23 mouse cellular contexts compared by ENCODE assay signal in genomic region chr19:50489786-50490185, GRCm38 (mm10).
DNase-seq lines count a peak whose midpoint lies in the region; ATAC-seq lines count a peak whose summit lies in the region.
"Had no signal": no experiment of that assay in that cellular context is flagged by ENCODE, and none has a peak within 500 bp of the region (broad histone marks: within the 10 kb centered on the region; RNA-seq: fewer than 3 reads in every experiment).

No protein-coding gene starts in this region.

- no peak for ATAC-seq in kidney, embryonic 15.5 days (replicated peaks; ENCODE audit: low FRiP score)
- no peak for ATAC-seq in midbrain, embryonic 11.5 days (ENCODE audit: low FRiP score)
- no peak for ATAC-seq in midbrain, embryonic 16.5 days
- ATAC-seq in neural tube, embryonic 13.5 days (ENCODE audit: low read depth): no peak
- ATAC-seq in intestine, embryonic 16.5 days: peak; percentile 55

- peak overlapping the region; percentile 37; the same call in 1 of the 2 replicates for H3K27ac ChIP-seq in kidney, embryonic 15.5 days
- no peak overlapping the region for H3K27ac ChIP-seq in midbrain, embryonic 11.5 days (ENCODE audit: low read depth, low read length)
- H3K27ac ChIP-seq in midbrain, embryonic 16.5 days (ENCODE audit: low read length): no peak overlapping the region
- H3K27ac ChIP-seq in neural tube, embryonic 13.5 days (replicated peaks): peak overlapping the region; percentile 54; the same call in 1 of the 2 replicates
- no peak overlapping the region for H3K27ac ChIP-seq in intestine, embryonic 16.5 days (ENCODE audit: low read length)
- H3K27ac ChIP-seq: embryonic facial prominence, embryonic 13.5 days; embryonic facial prominence, embryonic 15.5 days; forebrain, embryonic 10.5 days; forebrain, embryonic 12.5 days had no signal

- no peak for DNase-seq in kidney, adult 9 months
- peak; percentile 82 for DNase-seq in midbrain, embryonic 11.5 days (ENCODE audit: low spot score, missing footprints)
- DNase-seq in neural tube, embryonic 10.5 days (ENCODE audit: extremely low spot score, low spot score): no peak
- no peak for DNase-seq in right cerebral cortex, adult 18-20 months
- DNase-seq: adrenal gland, adult 2 months; adrenal gland, postnatal 10 days; adrenal gland, postnatal 25 days; cerebellum, adult 11 months; cerebellum, adult 18-20 months; cerebellum, adult 8-10 months; cerebellum, adult 9-11 months; cerebellum, postnatal 14 days; cerebellum, postnatal 36 days; embryo, embryonic 11 days had no signal

- no peak overlapping the region for H3K4me3 ChIP-seq in kidney, embryonic 15.5 days (replicated peaks)
- no peak overlapping the region for H3K4me3 ChIP-seq in midbrain, embryonic 11.5 days (ENCODE audit: low read depth, low read length)
- no peak overlapping the region for H3K4me3 ChIP-seq in midbrain, embryonic 16.5 days (ENCODE audit: low read depth, low read length)
- no peak overlapping the region for H3K4me3 ChIP-seq in neural tube, embryonic 13.5 days
- H3K4me3 ChIP-seq in intestine, embryonic 16.5 days (ENCODE audit: low read length): no peak overlapping the region
- H3K4me3 ChIP-seq: embryonic facial prominence, embryonic 13.5 days; embryonic facial prominence, embryonic 15.5 days; erythroblast, embryonic 14.5 days; forebrain, embryonic 10.5 days; forebrain, embryonic 12.5 days had no signal

- 76% methylated on average over 3 of the region's 3 CpGs for WGBS in kidney, embryonic 15.5 days
- 76% methylated on average over 3 of the region's 3 CpGs for WGBS in midbrain, embryonic 11.5 days
- 63% methylated on average over 3 of the region's 3 CpGs for WGBS in midbrain, embryonic 16.5 days
- 72% methylated on average over 3 of the region's 3 CpGs for WGBS in neural tube, embryonic 13.5 days
- WGBS in intestine, embryonic 16.5 days: 67% methylated on average over 3 of the region's 3 CpGs

- H3K36me3 ChIP-seq in kidney, embryonic 15.5 days: no peaks in the 10 kb centered on the region
- H3K36me3 ChIP-seq in midbrain, embryonic 11.5 days (ENCODE audit: control insufficient read depth, insufficient read depth, low read length): no peaks in the 10 kb centered on the region
- H3K36me3 ChIP-seq in midbrain, embryonic 16.5 days (ENCODE audit: control insufficient read depth, insufficient read depth, low read length): no peaks in the 10 kb centered on the region
- H3K36me3 ChIP-seq in neural tube, embryonic 13.5 days: no peaks in the 10 kb centered on the region
- no peaks in the 10 kb centered on the region for H3K36me3 ChIP-seq in intestine, embryonic 16.5 days (ENCODE audit: control insufficient read depth, insufficient read depth, low read length)
- H3K36me3 ChIP-seq: embryonic facial prominence, embryonic 13.5 days; embryonic facial prominence, embryonic 15.5 days; forebrain, embryonic 10.5 days; forebrain, embryonic 12.5 days had no signal

- H3K4me1 ChIP-seq in kidney, embryonic 15.5 days: peaks cover 8% of the 10 kb centered on the region; the same call in 1 of the 2 replicates
- H3K4me1 ChIP-seq in midbrain, embryonic 11.5 days (ENCODE audit: control insufficient read depth, insufficient read depth, low read length): peaks cover 7% of the 10 kb centered on the region; the same call in 1 of the 2 replicates
- peaks cover 15% of the 10 kb centered on the region for H3K4me1 ChIP-seq in midbrain, embryonic 16.5 days (ENCODE audit: control insufficient read depth, insufficient read depth, low read length)
- peaks cover 41% of the 10 kb centered on the region for H3K4me1 ChIP-seq in neural tube, embryonic 13.5 days (replicated peaks)
- H3K4me1 ChIP-seq in intestine, embryonic 16.5 days (ENCODE audit: control insufficient read depth, insufficient read depth, low read length): 0 out of 2 replicates have a peak, but pooled peaks cover 2% of the 10 kb centered on the region
- H3K4me1 ChIP-seq: embryonic facial prominence, embryonic 15.5 days had no signal

- H3K27me3 ChIP-seq in kidney, embryonic 15.5 days: no peaks in the 10 kb centered on the region
- no peaks in the 10 kb centered on the region for H3K27me3 ChIP-seq in midbrain, embryonic 11.5 days (ENCODE audit: control insufficient read depth, insufficient read depth, low read length)
- no peaks in the 10 kb centered on the region for H3K27me3 ChIP-seq in midbrain, embryonic 16.5 days (ENCODE audit: control insufficient read depth, insufficient read depth, low read depth, low read length)
- no peaks in the 10 kb centered on the region for H3K27me3 ChIP-seq in neural tube, embryonic 13.5 days
- no peaks in the 10 kb centered on the region for H3K27me3 ChIP-seq in intestine, embryonic 16.5 days (replicated peaks; ENCODE audit: control insufficient read depth, insufficient read depth, low read length)
- H3K27me3 ChIP-seq: embryonic facial prominence, embryonic 13.5 days; embryonic facial prominence, embryonic 15.5 days; forebrain, embryonic 12.5 days had no signal

- no peak overlapping the region for H3K9ac ChIP-seq in kidney, embryonic 15.5 days
- no peak overlapping the region for H3K9ac ChIP-seq in midbrain, embryonic 11.5 days (ENCODE audit: low read length)
- no peak overlapping the region for H3K9ac ChIP-seq in midbrain, embryonic 16.5 days (ENCODE audit: low read depth, low read length)
- no peak overlapping the region for H3K9ac ChIP-seq in neural tube, embryonic 13.5 days
- H3K9ac ChIP-seq in intestine, embryonic 16.5 days (ENCODE audit: low read depth, low read length): no peak overlapping the region
- H3K9ac ChIP-seq: embryonic facial prominence, embryonic 13.5 days; embryonic facial prominence, embryonic 15.5 days; forebrain, embryonic 12.5 days had no signal

- H3K9me3 ChIP-seq in kidney, embryonic 15.5 days (replicated peaks): no peaks in the 10 kb centered on the region
- no peaks in the 10 kb centered on the region for H3K9me3 ChIP-seq in midbrain, embryonic 11.5 days (ENCODE audit: control insufficient read depth, low read length)
- no peaks in the 10 kb centered on the region for H3K9me3 ChIP-seq in midbrain, embryonic 16.5 days (replicated peaks; ENCODE audit: control insufficient read depth, low read length, poor library complexity, severe bottlenecking)
- H3K9me3 ChIP-seq in neural tube, embryonic 13.5 days: no peaks in the 10 kb centered on the region
- H3K9me3 ChIP-seq in intestine, embryonic 16.5 days (ENCODE audit: control insufficient read depth, low read length): no peaks in the 10 kb centered on the region
- H3K9me3 ChIP-seq: embryonic facial prominence, embryonic 13.5 days; embryonic facial prominence, embryonic 15.5 days; forebrain, embryonic 10.5 days; forebrain, embryonic 12.5 days had no signal

- no peak overlapping the region for H3K4me2 ChIP-seq in kidney, embryonic 15.5 days
- no peak overlapping the region for H3K4me2 ChIP-seq in midbrain, embryonic 11.5 days
- H3K4me2 ChIP-seq in midbrain, embryonic 16.5 days (ENCODE audit: low read length): no peak overlapping the region
- H3K4me2 ChIP-seq in neural tube, embryonic 13.5 days: no peak overlapping the region
- H3K4me2 ChIP-seq in intestine, embryonic 16.5 days (ENCODE audit: low read depth, low read length): 0 out of 2 replicates have a peak overlapping the region, but pooled peaks have one; percentile 6
- H3K4me2 ChIP-seq: embryonic facial prominence, embryonic 13.5 days; embryonic facial prominence, embryonic 15.5 days; forebrain, embryonic 12.5 days had no signal

Comparison
In these comparisons a context has a peak if more than half of its experiments do, and no peak if none do; other contexts are left out.
1. H3K27ac ChIP-seq: peak in kidney, embryonic 15.5 days (single experiment) and neural tube, embryonic 13.5 days (single experiment); none in midbrain, embryonic 11.5 days (single experiment), midbrain, embryonic 16.5 days (single experiment) and intestine, embryonic 16.5 days (single experiment).